Mouse (Mus musculus): ENCODE data around the gene Foxf1. TPM values are rescaled to one million over a fixed set of nuclear protein-coding genes. Genes with fewer than 3 reads are reported as not detected.
A peak's percentile ranks its signal among the peaks of the same experiment; 100 is the strongest.

The Foxf1 gene
- total RNA-seq, 1 experiment from 2014 or later = 1.2 TPM

DNA sequence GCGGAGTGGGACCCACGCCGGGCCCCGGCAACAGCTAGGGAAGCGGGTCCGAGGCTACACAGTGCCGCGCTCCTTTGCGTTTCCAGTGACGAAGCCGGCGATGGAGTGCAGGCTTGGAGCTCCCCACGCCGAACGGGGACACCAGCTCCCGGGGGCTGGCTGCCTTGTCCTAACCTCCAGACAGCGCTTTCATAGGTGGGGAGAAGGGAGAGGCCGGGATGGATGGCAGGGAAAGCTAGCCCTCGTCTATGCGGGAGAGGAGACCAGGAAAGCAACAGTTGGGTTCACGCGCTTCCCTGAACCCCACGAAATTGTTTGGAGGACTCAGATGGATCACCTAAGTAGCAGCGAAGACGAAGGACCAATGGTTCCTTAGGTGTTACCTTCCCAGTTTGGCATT is 30.9 kb downstream of the Foxf1 start:
- no peak for DNase-seq

- DNase-seq = peak; percentile 89
Measured at GRCm38 (mm10) chr8:121115948-121116347, 31.8 kb downstream of the Foxf1 start, which contains the start of gene Foxc2. Gene Foxc2, plus strand, starts transcription at chr8:121116171.

DNA sequence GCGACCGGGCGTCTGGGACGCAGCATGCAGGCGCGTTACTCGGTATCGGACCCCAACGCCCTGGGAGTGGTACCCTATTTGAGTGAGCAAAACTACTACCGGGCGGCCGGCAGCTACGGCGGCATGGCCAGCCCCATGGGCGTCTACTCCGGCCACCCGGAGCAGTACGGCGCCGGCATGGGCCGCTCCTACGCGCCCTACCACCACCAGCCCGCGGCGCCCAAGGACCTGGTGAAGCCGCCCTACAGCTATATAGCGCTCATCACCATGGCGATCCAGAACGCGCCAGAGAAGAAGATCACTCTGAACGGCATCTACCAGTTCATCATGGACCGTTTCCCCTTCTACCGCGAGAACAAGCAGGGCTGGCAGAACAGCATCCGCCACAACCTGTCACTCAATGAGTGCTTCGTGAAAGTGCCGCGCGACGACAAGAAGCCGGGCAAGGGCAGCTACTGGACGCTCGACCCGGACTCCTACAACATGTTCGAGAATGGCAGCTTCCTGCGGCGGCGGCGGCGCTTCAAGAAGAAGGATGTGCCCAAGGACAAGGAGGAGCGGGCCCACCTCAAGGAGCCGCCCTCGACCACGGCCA is 32.5 kb downstream of the Foxf1 start:
- no peak for DNase-seq

DNA sequence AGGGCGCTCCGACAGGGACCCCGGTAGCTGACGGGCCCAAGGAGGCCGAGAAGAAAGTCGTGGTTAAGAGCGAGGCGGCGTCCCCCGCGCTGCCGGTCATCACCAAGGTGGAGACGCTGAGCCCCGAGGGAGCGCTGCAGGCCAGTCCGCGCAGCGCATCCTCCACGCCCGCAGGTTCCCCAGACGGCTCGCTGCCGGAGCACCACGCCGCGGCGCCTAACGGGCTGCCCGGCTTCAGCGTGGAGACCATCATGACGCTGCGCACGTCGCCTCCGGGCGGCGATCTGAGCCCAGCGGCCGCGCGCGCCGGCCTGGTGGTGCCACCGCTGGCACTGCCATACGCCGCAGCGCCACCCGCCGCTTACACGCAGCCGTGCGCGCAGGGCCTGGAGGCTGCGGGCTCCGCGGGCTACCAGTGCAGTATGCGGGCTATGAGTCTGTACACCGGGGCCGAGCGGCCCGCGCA is 33.0 kb downstream of the Foxf1 start:
- no peak for DNase-seq

DNA sequence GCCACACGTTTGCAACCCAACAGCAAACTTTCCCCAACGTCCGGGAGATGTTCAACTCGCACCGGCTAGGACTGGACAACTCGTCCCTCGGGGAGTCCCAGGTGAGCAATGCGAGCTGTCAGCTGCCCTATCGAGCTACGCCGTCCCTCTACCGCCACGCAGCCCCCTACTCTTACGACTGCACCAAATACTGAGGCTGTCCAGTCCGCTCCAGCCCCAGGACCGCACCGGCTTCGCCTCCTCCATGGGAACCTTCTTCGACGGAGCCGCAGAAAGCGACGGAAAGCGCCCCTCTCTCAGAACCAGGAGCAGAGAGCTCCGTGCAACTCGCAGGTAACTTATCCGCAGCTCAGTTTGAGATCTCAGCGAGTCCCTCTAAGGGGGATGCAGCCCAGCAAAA is 33.7 kb downstream of the Foxf1 start:
- DNase-seq = no peak

- no peak for DNase-seq
Measured at GRCm38 (mm10) chr8:121118634-121119420, 34.6 kb downstream of the Foxf1 start.

DNA sequence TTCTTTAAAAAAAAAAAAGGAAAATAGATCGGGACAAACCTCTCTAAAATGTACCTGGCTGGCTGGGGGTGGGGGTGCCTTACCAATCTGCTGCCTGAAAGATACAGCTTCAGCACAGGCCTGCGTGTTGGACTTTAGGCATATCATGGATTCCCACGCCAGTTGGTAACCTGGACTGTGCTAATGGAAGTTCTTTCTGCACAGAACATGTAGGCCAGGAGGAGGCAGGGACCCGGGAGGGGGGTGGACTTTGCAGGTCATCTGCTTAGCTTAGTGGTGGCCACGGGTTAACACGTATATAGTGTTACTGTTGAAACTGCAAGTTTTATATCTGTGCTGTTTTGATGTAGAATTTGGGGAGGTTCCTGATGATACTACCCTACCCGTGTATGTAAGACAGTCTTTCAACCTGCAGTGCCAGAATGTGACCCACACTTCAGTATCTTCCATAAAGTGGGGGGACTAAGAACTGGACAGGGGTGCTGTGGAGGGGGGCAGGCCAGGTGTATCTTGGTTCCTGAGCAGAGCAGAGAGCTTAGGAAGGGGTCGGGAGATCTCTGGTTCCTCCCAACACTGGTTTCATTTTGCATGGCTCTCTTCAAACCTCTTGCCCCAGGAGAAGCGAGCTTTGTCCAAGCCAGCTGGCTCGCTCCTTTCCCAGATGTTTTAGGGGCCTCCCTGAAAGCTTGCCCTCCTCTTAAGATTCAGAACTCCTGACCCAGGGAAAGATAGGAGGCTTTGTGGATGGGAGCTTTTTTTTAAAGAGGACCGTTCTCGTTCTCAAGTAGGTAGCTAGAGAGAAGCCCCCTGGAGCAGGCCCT is 35.7 kb downstream of the Foxf1 start:
- DNase-seq = no peak

- DNase-seq = no peak
Measured at GRCm38 (mm10) chr8:121120456-121121419, 36.6 kb downstream of the Foxf1 start.

DNA sequence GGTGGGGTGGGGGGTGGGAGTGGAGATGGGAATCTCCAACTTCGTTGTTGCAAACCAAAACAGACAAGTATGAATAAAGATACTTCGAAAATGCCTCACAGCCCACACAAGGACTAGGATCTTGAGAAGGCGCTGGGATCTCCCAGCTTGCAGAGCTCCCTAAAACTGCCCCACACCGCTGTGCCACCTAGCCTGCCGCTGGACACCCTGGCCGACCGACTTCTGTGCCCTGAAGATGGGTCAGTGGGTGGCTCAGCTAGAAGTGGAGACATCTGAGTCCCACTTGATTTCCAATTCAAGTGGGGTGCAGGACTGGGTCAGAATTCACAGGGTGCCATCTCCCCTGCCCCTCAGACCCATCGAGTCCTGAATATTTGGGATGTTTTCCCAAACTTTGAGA is 37.5 kb downstream of the Foxf1 start:
- no peak for DNase-seq

DNA sequence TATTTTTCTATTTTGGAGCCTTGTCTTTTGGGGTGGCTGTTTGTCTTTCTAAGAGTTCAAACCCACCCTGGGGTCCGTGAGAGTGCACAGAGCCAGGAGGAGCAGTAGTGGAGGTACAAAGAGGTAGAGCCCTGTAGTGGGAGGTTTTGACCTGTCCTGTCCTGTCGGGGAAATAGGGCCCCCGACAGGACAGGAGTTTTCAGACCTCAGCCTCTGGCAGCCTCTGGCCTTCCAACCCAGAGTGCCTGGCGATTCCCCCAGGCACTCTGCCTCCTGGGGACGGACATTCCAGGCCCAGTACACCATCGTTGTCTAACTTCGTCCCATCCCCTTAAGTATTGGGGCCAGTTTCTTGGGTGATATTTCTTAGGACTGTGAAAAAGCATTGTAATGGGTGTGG is 38.2 kb downstream of the Foxf1 start:
- no peak for DNase-seq

DNA sequence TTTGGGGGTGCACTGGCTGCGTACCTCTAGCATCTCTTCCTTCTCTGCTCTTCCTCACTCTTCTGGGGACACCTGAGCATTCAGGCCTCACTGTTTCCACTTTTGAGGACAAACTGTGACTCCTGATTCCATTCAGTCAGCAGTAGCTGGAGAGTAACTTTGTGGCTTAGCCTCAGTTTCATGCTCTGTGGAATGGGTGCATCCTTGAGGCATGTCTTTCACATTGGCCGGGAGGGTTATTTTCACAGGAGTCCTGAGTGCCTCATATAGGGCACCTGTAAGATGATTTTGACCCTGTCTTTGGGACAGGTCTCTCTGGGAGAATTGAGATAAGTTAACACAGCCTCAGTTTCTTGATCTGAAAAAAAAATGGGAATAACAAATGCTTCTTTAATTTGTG is 38.9 kb downstream of the Foxf1 start:
- DNase-seq = no peak

- no peak for DNase-seq
Measured at GRCm38 (mm10) chr8:121124547-121125239, 40.5 kb downstream of the Foxf1 start.

DNA sequence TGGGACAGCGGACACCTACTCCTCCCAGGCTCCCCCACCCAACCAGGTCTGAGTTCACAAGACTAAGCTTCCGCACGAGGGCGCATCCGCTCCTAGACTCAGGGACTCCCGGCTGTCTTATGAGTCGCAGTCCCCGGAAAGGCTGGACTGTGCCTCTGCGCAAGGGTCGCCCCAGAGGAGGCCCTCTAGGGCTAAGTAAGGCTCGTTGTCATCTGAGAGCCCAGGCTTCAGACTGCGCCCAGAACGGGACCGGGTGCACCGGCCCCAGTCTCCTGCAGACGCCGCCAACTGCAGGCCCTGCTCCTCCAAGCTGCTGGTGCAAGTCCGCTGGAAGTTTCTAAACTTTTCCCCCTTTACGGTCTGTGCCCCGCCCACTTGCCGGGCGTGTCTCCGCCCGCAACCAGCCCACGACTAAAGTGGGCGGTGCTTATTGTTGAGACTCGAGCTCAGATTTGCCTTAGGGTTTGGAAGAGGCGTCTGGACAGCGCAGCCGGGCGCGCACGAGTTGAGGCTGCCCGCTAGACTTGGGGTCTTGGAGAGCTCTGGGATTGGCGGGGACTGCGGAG is 41.2 kb downstream of the Foxf1 start:
- DNase-seq = peak; percentile 82

DNA sequence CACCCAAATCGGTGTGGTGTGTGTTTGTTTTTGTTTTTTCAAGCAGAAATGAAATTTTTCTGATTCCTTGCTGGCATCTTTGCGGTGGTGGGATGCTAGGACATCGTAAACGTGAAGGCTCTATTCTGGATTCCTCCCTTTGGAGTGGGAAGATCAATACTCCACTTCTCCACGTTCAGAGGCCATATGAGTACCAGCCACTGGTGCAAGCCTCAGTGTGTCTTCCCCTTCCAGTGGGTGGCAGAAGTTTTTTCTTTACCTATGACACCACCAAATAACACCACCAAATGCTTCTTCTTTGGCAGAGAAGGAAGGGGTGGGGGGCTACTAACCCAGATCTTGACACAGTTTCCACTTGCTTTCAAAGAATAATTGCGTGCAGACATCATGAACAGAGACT is 42.0 kb downstream of the Foxf1 start:
- DNase-seq = no peak

GRCm38 (mm10) chr8:121126694-121127093 is 42.5 kb downstream of the Foxf1 start:
- DNase-seq = no peak

DNA sequence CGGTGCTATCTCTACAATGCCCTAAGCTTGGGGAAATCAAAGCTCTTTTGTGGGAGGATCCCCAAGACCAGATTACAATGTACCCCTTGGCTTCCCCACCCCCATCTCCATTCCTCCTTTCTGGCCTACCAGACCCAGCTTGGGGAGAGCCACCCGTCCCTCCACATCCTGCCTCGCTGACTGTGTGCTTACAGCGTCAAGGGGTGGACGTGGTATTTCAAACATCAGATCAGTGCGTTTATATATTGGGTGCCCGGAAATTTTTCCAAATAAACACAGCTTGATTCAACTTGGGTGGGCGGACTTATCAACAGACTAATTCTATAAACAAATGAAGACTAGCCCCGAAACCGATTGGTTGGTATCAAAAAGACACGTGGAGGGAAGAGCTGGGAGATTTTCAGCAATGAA is 43.1 kb downstream of the Foxf1 start:
- no peak for DNase-seq

- no peak for DNase-seq
Measured at GRCm38 (mm10) chr8:121127756-121128375, 43.7 kb downstream of the Foxf1 start, which contains the start of gene Foxl1. Gene Foxl1, plus strand, starts transcription at chr8:121127940.

DNA sequence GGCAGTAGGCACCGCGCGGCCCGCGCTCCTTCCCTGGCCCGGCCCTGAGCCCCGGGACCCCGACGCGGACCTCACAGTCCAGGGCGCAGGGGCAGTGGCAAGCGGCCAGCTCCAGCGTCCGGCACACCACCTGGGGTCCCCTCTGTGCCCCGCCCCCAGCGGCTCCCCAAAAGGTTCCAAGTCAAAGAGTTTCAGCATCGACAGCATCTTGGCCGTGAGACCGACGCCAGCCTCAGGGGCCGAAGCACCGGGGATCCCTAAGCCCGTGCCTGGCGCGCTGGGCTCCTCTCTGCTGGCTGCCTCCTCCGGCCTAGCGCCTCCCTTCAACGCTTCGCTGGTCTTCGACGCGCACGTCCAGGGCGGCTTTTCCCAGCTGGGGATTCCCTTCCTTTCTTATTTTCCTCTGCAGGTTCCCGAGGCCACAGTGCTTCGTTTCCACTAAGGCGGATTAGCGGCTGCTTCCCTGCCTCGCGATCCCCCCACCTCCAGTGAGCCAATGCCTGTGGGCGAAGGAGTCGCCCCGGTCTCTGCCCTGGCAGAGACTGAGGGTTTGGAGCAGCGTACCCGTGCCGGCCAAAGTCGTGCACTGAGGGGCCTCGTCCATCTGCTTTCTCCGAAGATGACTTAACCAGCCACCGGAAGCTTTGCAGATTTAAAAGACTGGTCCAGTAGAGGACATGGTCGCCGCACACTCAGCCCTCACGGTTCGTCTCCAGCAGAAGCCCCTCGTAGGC is 44.5 kb downstream of the Foxf1 start:
- no peak for DNase-seq

GRCm38 (mm10) chr8:121129265-121129940 is 45.2 kb downstream of the Foxf1 start:
- no peak for DNase-seq

All from adrenal gland, postnatal 14 days (tissue).